Mouse (Mus musculus) spleen, postnatal 10 days (tissue): ENCODE results near the gene Galc.

Experiments
- DNase-seq, 2 experiments: peaks; one replicate each; pipeline ENCODE4 v3.0.0; 2021 to 2022; ENCODE audit warnings: low spot score in 2 of 2

Galc gene

GRCm38 (mm10) chr12:98258845-98259517 lies at the start of gene Galc:
Gene Galc, minus strand, starts transcription at chr12:98259459.
- DNase-seq = peak; percentile 76 to 84

GRCm38 (mm10) chr12:98307179-98307915 lies 48.1 kb upstream of the Galc start:
- DNase-seq = no peak

GRCm38 (mm10) chr12:98303013-98303412 lies 43.8 kb upstream of the Galc start:
- DNase-seq = no peak

GRCm38 (mm10) chr12:98301980-98302379 lies 42.7 kb upstream of the Galc start:
- no peak for DNase-seq

GRCm38 (mm10) chr12:98294241-98294640 lies 35.0 kb upstream of the Galc start:
- DNase-seq = no peak

GRCm38 (mm10) chr12:98292278-98292677 lies 33.0 kb upstream of the Galc start:
- no peak for DNase-seq

- no peak for DNase-seq
Observed at GRCm38 (mm10) chr12:98290475-98290874, 31.2 kb upstream of the Galc start.

GRCm38 (mm10) chr12:98284477-98284876 lies 25.2 kb upstream of the Galc start:
- no peak for DNase-seq

- no peak for DNase-seq
Observed at GRCm38 (mm10) chr12:98283487-98283860, 24.2 kb upstream of the Galc start.

GRCm38 (mm10) chr12:98282776-98283486 lies 23.7 kb upstream of the Galc start:
- DNase-seq = no peak

- DNase-seq = no peak
Observed at GRCm38 (mm10) chr12:98280996-98281395, 21.7 kb upstream of the Galc start.

GRCm38 (mm10) chr12:98280530-98280929 lies 21.3 kb upstream of the Galc start:
- peak in 1 of 2 experiments; percentile 66 for DNase-seq

GRCm38 (mm10) chr12:98272433-98272832 lies 13.2 kb upstream of the Galc start:
- DNase-seq = no peak

- DNase-seq = no peak
Observed at GRCm38 (mm10) chr12:98270810-98271566, 11.7 kb upstream of the Galc start.

GRCm38 (mm10) chr12:98269791-98270745 lies 10.8 kb upstream of the Galc start:
- no peak for DNase-seq

GRCm38 (mm10) chr12:98268441-98269369 lies 9.4 kb upstream of the Galc start, which contains the start of gene Gpr65:
Gene Gpr65, plus strand, starts transcription at chr12:98268635.
- no peak for DNase-seq

GRCm38 (mm10) chr12:98265697-98266096 lies 6.4 kb upstream of the Galc start:
- DNase-seq = no peak

GRCm38 (mm10) chr12:98259518-98259852 lies 226 bp upstream of the Galc start:
- no peak for DNase-seq

GRCm38 (mm10) chr12:98258371-98258844 lies 851 bp downstream of the Galc start:
- DNase-seq = no peak
